Mouse (Mus musculus) liver, embryonic 14.5 days (tissue): ENCODE data around the gene Fkbp15.

Source experiments
- CTCF ChIP-seq: IDR thresholded peaks from 2 replicates; pipeline ENCODE4 v1.5.1; 2016; ENCODE audit warnings: antibody characterized with exemption, low read depth, control low read depth
- EP300 ChIP-seq: IDR thresholded peaks from 2 replicates; pipeline ENCODE4 v1.6.1; 2016; ENCODE audit warnings: antibody characterized with exemption, low read depth

- TF ChIP-seq CTCF: no peak
- TF ChIP-seq EP300: no peak
These were observed 71.1 kb downstream of the Fkbp15 start for GRCm38 (mm10) chr4:62289226-62289625.
